Mouse (Mus musculus): ENCODE results near the gene Krtap6-1. TPM values are rescaled to one million over a fixed set of nuclear protein-coding genes. Genes with fewer than 3 reads are reported as not detected.
"Not testable (repeated sequence)": the region's sequence is repeated elsewhere in the genome, so short reads cannot be mapped to it uniquely, and the experiment has no call there.

The Krtap6-1 gene
- polyA plus RNA-seq (2016; fragmentation: Nextera tagmentation; extraction: Ambion mirVana) = not detected in 2 replicates

DNA sequence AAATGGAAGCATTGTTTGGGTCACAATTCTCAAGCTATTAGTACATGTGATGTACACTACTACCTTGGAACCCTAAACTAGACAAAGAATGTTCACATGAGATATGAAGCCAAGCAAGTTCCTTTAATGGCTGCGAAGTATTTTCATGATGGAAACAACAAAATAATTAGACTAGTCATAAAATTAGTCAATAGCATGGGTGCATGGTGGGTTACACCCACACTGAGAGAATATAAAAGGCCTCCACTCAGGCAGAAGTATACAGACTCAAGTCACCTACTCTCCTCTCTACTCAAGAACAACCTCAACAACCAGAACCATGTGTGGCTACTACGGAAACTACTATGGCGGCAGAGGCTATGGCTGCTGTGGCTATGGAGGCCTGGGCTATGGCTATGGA is at the start of gene Krtap6-1:
Gene Krtap6-1, plus strand, starts transcription at position 301 of the 400 bp plus-strand sequence.
- not testable (repeated sequence) for H3K36me3 ChIP-seq; H3K27me3 ChIP-seq; H3K27ac ChIP-seq (replicated peaks); ATAC-seq (ENCODE audit: low FRiP score, low read depth); H3K4me1 ChIP-seq; H3K9me3 ChIP-seq; H3K4me3 ChIP-seq; H3K9ac ChIP-seq (replicated peaks); H3K4me2 ChIP-seq (replicated peaks)
- 96% methylated on average over 3 of the region's 3 CpGs for WGBS

DNA sequence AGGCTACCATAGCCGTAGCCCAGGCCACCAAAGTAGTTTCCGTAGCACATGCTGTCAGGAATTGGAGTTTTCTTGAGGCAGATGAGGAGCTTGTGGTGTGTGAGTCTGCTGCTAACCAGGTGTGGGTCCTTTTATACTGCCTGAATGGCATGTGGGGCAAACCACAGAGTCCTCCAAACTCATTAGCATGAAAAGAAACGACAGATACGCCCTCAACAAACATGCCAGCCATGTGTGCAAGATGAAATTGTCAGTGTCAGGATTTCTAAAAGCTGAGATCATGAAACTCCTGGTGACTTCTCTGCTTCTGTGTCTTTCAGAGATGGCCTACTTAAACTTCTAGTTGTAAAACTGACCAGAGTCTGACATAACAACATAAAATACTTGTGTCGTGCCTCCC is 20.8 kb upstream of the Krtap6-1 start, which contains the start of gene Krtap22-2:
Gene Krtap22-2, minus strand, starts transcription at position 101 of the 400 bp plus-strand sequence.
- Histone ChIP-seq H3K27me3 (no peaks in the 10 kb centered on the region), H3K27ac (replicated peaks) (no peak within 1 kb of the TSS), H3K4me1 (no peaks in the 10 kb centered on the region), H3K9ac (replicated peaks) (no peak within 1 kb of the TSS), H3K9me3 (no peaks in the 10 kb centered on the region), H3K4me3 (no peak within 1 kb of the TSS), H3K36me3 (no peaks in the 10 kb centered on the region), H3K4me2 (replicated peaks) (no peak within 1 kb of the TSS)
- ATAC-seq (ENCODE audit: low FRiP score, low read depth) = no peak
- WGBS = 87% methylated on average over 5 of the region's 5 CpGs

DNA sequence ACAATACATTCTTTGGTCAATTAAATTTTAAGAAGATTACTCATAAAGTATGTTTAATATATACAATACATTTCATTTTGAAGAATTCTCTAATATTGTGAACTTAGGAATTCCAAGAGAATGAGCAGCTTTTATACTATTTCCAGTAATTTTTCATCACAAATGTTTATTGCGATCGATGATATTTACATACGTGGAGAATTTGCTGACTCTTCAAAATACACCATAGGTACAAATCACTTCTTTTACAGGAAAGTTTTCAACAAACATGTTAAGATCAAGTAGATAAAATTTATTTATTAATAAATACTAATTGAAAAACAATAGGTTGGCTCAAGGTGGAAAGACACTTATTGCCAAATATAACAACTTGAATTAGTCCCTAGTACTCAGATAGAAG is 17.5 kb upstream of the Krtap6-1 start:
- Histone ChIP-seq H3K27ac (replicated peaks) (no peak overlapping the region), H3K9ac (replicated peaks) (no peak overlapping the region), H3K4me1 (no peaks in the 10 kb centered on the region), H3K9me3 (no peaks in the 10 kb centered on the region), H3K27me3 (no peaks in the 10 kb centered on the region), H3K4me3 (no peak overlapping the region), H3K4me2 (replicated peaks) (no peak overlapping the region), H3K36me3 (no peaks in the 10 kb centered on the region)
- WGBS = 98% methylated on average over 3 of the region's 3 CpGs
- no peak for ATAC-seq (ENCODE audit: low FRiP score, low read depth)

DNA sequence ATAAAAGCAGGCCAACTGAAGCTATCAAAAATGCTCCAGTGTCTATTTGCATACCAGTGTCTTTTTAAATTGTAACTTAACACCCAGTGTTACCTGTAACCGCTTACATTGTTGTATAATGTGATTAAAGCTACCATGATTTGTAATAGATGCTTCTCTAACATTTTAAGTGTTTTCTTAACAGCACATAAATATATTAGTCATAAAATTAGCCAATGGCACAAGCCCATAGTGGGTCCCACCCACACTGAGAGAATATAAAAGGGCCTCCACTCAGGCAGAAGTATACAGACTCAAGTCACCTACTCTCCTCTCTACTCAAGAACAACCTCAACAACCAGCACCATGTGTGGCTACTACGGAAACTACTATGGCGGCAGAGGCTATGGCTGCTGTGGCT is 16.5 kb upstream of the Krtap6-1 start, which contains the start of gene Gm10229:
Gene Gm10229, plus strand, starts transcription at position 301 of the 400 bp plus-strand sequence.
- not testable (repeated sequence) for H3K9ac ChIP-seq (replicated peaks); H3K9me3 ChIP-seq; H3K4me2 ChIP-seq (replicated peaks); H3K36me3 ChIP-seq; H3K4me3 ChIP-seq; H3K27me3 ChIP-seq; ATAC-seq (ENCODE audit: low FRiP score, low read depth); H3K27ac ChIP-seq (replicated peaks); H3K4me1 ChIP-seq
- WGBS = 97% methylated on average over 2 of the region's 3 CpGs

DNA sequence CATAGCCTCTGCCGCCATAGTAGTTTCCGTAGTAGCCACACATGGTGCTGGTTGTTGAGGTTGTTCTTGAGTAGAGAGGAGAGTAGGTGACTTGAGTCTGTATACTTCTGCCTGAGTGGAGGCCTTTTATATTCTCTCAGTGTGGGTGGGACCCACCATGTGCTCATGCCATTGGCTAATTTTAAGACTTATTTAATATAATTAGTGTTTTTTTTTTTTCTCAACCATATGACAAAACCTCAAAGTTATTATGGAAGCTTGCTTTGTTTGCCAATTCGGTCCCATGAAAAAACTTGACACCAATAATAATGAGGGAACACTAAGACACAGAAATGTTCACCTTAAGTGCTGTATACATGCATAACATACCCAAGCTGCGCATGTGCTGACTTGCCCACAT is 9.9 kb downstream of the Krtap6-1 start, which contains the start of gene Gm10228:
Gene Gm10228, minus strand, starts transcription at position 101 of the 400 bp plus-strand sequence.
- WGBS = 90% methylated on average over 2 of the region's 4 CpGs
- not testable (repeated sequence) for H3K9me3 ChIP-seq; H3K4me1 ChIP-seq; H3K9ac ChIP-seq (replicated peaks); H3K36me3 ChIP-seq; H3K27me3 ChIP-seq; ATAC-seq (ENCODE audit: low FRiP score, low read depth); H3K4me3 ChIP-seq; H3K27ac ChIP-seq (replicated peaks); H3K4me2 ChIP-seq (replicated peaks)

DNA sequence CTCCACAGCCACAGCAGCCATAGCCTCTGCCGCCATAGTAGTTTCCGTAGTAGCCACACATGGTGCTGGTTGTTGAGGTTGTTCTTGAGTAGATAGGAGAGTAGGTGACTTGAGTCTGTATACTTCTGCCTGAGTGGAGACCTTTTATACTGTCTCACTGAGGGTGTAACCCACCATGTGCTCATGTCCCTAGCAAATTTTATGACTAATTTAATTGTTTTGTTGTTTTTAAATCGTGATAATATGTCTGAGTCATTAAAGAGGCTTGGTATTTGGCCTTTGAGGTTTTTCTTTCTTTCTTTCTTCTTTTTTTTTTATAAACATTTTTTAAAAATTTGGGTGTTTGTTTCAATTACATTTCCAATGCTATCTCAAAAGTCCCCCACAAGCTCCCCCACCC is 16.3 kb downstream of the Krtap6-1 start, which contains the start of gene Krtap6-5:
Gene Krtap6-5, minus strand, starts transcription at position 101 of the 400 bp plus-strand sequence.
- ATAC-seq (ENCODE audit: low FRiP score, low read depth) = no peak
- H3K4me1 ChIP-seq = no peaks in the 10 kb centered on the region
- H3K9me3 ChIP-seq = no peaks in the 10 kb centered on the region
- no peaks in the 10 kb centered on the region for H3K27me3 ChIP-seq
- H3K9ac ChIP-seq (replicated peaks) = no peak within 1 kb of the TSS
- no peak within 1 kb of the TSS for H3K4me2 ChIP-seq (replicated peaks)
- WGBS = 88% methylated on average over 3 of the region's 3 CpGs
- no peaks in the 10 kb centered on the region for H3K36me3 ChIP-seq
- no peak within 1 kb of the TSS for H3K4me3 ChIP-seq
- no peak within 1 kb of the TSS for H3K27ac ChIP-seq (replicated peaks)

DNA sequence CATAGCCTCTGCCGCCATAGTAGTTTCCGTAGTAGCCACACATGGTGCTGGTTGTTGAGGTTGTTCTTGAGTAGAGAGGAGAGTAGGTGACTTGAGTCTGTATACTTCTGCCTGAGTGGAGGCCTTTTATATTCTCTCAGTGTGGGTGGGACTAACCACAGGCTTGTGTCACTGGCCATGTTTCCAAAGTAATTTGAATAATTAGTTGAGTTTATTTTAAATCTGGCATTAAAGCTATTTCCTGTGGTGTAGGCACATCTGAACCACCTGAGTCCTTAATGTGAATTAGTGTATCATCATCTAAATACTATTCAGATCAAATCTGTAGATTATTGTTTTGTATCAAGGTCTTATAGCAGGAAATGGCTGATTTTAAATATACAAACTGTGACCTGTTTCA is 32.4 kb downstream of the Krtap6-1 start, which contains the start of gene 1110025L11Rik:
Gene 1110025L11Rik, minus strand, starts transcription at position 101 of the 400 bp plus-strand sequence.
- ATAC-seq (ENCODE audit: low FRiP score, low read depth); H3K27ac ChIP-seq (replicated peaks); H3K27me3 ChIP-seq; H3K9me3 ChIP-seq; H3K9ac ChIP-seq (replicated peaks); H3K4me1 ChIP-seq; H3K36me3 ChIP-seq; H3K4me2 ChIP-seq (replicated peaks); H3K4me3 ChIP-seq: not testable (repeated sequence)
- no CpG with 5 or more reads among the region's 2 CpGs for WGBS

DNA sequence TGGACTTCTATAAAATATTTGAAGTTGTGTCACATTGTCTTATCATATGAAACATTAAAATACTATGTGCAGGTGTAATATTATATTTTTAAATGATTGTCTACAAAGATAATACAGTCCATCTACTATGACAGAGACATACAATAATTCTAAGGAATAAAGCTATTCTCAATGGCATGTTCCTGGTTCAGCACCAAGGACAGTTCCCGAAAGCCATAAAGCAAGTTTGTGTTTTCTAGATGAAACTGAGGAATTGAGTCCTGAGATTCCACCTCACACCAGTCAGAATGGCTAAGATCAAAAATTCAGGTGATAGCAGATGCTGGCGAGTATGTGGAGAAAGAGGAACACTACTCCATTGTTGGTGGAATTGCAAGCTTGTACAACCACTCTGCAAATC is 39.5 kb downstream of the Krtap6-1 start:
- H3K27me3 ChIP-seq; H3K4me2 ChIP-seq (replicated peaks); ATAC-seq (ENCODE audit: low FRiP score, low read depth); H3K9me3 ChIP-seq; H3K36me3 ChIP-seq; H3K4me1 ChIP-seq; H3K27ac ChIP-seq (replicated peaks); H3K4me3 ChIP-seq; H3K9ac ChIP-seq (replicated peaks): not testable (repeated sequence)
- 68% methylated on average over 2 of the region's 2 CpGs for WGBS

Other genes starting within 250 kb of the Krtap6-1 start
- gene Gm20741, start 219.5 kb upstream of the Krtap6-1 start, polyA plus RNA-seq (2016; fragmentation: Nextera tagmentation; extraction: Ambion mirVana) = not detected in 2 replicates
- gene Krtap15, start 211.5 kb upstream of the Krtap6-1 start, polyA plus RNA-seq (2016; fragmentation: Nextera tagmentation; extraction: Ambion mirVana) = not detected in 2 replicates
- gene Krtap14, start 205.6 kb upstream of the Krtap6-1 start, polyA plus RNA-seq (2016; fragmentation: Nextera tagmentation; extraction: Ambion mirVana) = not detected in 2 replicates
- not detected in 2 replicates for gene Krtap19-1, start 162.3 kb upstream of the Krtap6-1 start, polyA plus RNA-seq (2016; fragmentation: Nextera tagmentation; extraction: Ambion mirVana)
- gene Krtap19-2, start 157.4 kb upstream of the Krtap6-1 start, polyA plus RNA-seq (2016; fragmentation: Nextera tagmentation; extraction: Ambion mirVana) = not detected in 2 replicates
- gene Krtap19-3, start 153.7 kb upstream of the Krtap6-1 start, polyA plus RNA-seq (2016; fragmentation: Nextera tagmentation; extraction: Ambion mirVana) = not detected in 2 replicates
- not detected in 2 replicates for gene Krtap19-4, start 146.6 kb upstream of the Krtap6-1 start, polyA plus RNA-seq (2016; fragmentation: Nextera tagmentation; extraction: Ambion mirVana)
- gene Krtap19-5, start 135.2 kb upstream of the Krtap6-1 start, polyA plus RNA-seq (2016; fragmentation: Nextera tagmentation; extraction: Ambion mirVana) = not detected in 2 replicates
- not detected in 2 replicates for gene Krtap19-9b, start 99.4 kb upstream of the Krtap6-1 start, polyA plus RNA-seq (2016; fragmentation: Nextera tagmentation; extraction: Ambion mirVana)
- gene Krtap16-3, start 68.8 kb upstream of the Krtap6-1 start, polyA plus RNA-seq (2016; fragmentation: Nextera tagmentation; extraction: Ambion mirVana) = not detected in 2 replicates
- gene Krtap22-2, start 20.9 kb upstream of the Krtap6-1 start, polyA plus RNA-seq (2016; fragmentation: Nextera tagmentation; extraction: Ambion mirVana) = not detected in 2 replicates
- gene Gm10229, start 16.4 kb upstream of the Krtap6-1 start, polyA plus RNA-seq (2016; fragmentation: Nextera tagmentation; extraction: Ambion mirVana) = not detected in 2 replicates
- not detected in 2 replicates for gene Gm10228, start 9.8 kb downstream of the Krtap6-1 start, polyA plus RNA-seq (2016; fragmentation: Nextera tagmentation; extraction: Ambion mirVana)
- not detected in 2 replicates for gene Krtap6-5, start 16.2 kb downstream of the Krtap6-1 start, polyA plus RNA-seq (2016; fragmentation: Nextera tagmentation; extraction: Ambion mirVana)
- not detected in 2 replicates for gene 1110025L11Rik, start 32.3 kb downstream of the Krtap6-1 start, polyA plus RNA-seq (2016; fragmentation: Nextera tagmentation; extraction: Ambion mirVana)
- gene Krtap6-3, start 52.3 kb downstream of the Krtap6-1 start, polyA plus RNA-seq (2016; fragmentation: Nextera tagmentation; extraction: Ambion mirVana) = not detected in 2 replicates
- not detected in 2 replicates for gene Gm6358, start 109.2 kb downstream of the Krtap6-1 start, polyA plus RNA-seq (2016; fragmentation: Nextera tagmentation; extraction: Ambion mirVana)
- not detected in 2 replicates for gene Gm10061, start 119.4 kb downstream of the Krtap6-1 start, polyA plus RNA-seq (2016; fragmentation: Nextera tagmentation; extraction: Ambion mirVana)
- not detected in 2 replicates for gene Gm9789, start 126.3 kb downstream of the Krtap6-1 start, polyA plus RNA-seq (2016; fragmentation: Nextera tagmentation; extraction: Ambion mirVana)
- gene Gm7735, start 137.8 kb downstream of the Krtap6-1 start, polyA plus RNA-seq (2016; fragmentation: Nextera tagmentation; extraction: Ambion mirVana) = not detected in 2 replicates
- gene 1110057P08Rik, start 143.0 kb downstream of the Krtap6-1 start, polyA plus RNA-seq (2016; fragmentation: Nextera tagmentation; extraction: Ambion mirVana) = not detected in 2 replicates
- not detected in 2 replicates for gene Krtap20-2, start 174.2 kb downstream of the Krtap6-1 start, polyA plus RNA-seq (2016; fragmentation: Nextera tagmentation; extraction: Ambion mirVana)

Data from midbrain, embryonic 12.5 days (tissue).